13 mouse cellular contexts compared by ENCODE assay signal in the genomic region with DNA sequence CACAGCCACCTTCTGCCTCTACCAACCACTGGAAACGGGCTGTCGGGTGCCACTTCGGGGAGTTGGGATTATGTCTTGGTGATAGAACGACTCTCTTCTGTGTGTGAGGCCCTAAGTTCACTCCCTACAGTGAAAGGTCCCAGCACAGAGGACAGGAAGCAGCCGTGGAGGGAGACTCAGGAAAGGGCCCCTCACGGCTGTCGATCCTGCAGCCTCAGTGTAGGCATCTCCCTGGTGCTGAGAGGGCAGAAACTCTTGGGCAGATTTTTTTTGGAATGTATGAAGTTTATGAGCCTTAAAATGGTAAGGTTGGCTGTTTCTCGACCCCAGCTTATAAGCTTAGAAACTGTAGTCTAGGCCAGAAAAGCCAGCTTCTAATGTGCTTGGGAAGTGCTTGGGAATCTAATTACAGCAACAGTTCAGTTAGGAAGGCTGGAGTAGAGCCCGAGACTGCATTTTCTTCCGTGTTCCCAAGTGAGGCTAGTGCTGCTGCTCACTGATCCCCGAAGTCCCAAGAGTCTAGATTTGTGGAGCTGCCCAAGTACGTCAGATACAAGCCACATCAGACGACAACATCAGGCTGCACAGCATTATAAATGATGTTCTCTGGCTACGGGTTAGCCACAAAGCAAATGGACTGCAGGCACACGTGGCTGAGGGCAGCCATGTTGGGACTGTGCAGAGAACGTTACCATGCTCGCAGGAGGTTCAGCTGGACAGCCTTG.
A peak's percentile ranks its signal among the peaks of the same experiment; 100 is the strongest.
DNase-seq lines count a peak whose midpoint lies in the region; ATAC-seq and TF ChIP-seq lines count a peak whose summit lies in the region.
"Had no signal": no experiment of that assay in that cellular context is flagged by ENCODE, and none has a peak within 500 bp of the region (broad histone marks: within the 10 kb centered on the region; RNA-seq: fewer than 3 reads in every experiment).

No protein-coding gene starts in this region.

- no peaks in the 10 kb centered on the region for H3K27me3 ChIP-seq in heart, adult 2 months (ENCODE audit: control insufficient read depth, insufficient read depth, low read length)
- H3K27me3 ChIP-seq in heart, embryonic 13.5 days (replicated peaks): no peaks in the 10 kb centered on the region
- H3K27me3 ChIP-seq: intestine, embryonic 15.5 days; midbrain, embryonic 15.5 days had no signal

- WGBS in heart, adult 2 months: 61% methylated on average over 17 of the region's 17 CpGs
- WGBS in heart, embryonic 13.5 days: 57% methylated on average over 17 of the region's 17 CpGs

- H3K4me2 ChIP-seq in heart, embryonic 13.5 days: no peak overlapping the region
- H3K4me2 ChIP-seq: intestine, embryonic 15.5 days; midbrain, embryonic 15.5 days had no signal

- ATAC-seq in heart, embryonic 13.5 days (ENCODE audit: extremely low read depth, insufficient number of reproducible peaks, low FRiP score, low TSS enrichment): no peak
- ATAC-seq: intestine, embryonic 15.5 days; midbrain, embryonic 15.5 days had no signal

- H3K4me3 ChIP-seq in heart, adult 2 months: no peak overlapping the region
- H3K4me3 ChIP-seq in heart, embryonic 13.5 days: no peak overlapping the region
- H3K4me3 ChIP-seq: intestine, embryonic 15.5 days; midbrain, embryonic 15.5 days had no signal

- no peak for TF ChIP-seq POLR2A in heart, adult 2 months (IDR thresholded peaks at IDR 0.05; ENCODE audit: insufficient read depth, low read depth, low read length)

- H3K9me3 ChIP-seq in heart, embryonic 13.5 days: no peaks in the 10 kb centered on the region
- H3K9me3 ChIP-seq: intestine, embryonic 15.5 days; midbrain, embryonic 15.5 days had no signal

- peak in 1 of 2 experiments; percentile 21 for DNase-seq in heart, adult 2 months
- DNase-seq in heart, postnatal 36 days: no peak
- peak; percentile 13 for DNase-seq in adipocyte (ENCODE audit: low spot score)
- DNase-seq in kidney, postnatal 14 days: peak; percentile 45
- DNase-seq in left cerebral cortex, adult 8-10 months (ENCODE audit: low spot score in 2 of 2): no peak
- no peak for DNase-seq in left cerebral cortex, postnatal 25 days (ENCODE audit: low spot score in 2 of 2)
- DNase-seq in thymus, postnatal 4 days: no peak
- DNase-seq: adrenal gland, postnatal 10 days; left cerebral cortex, postnatal 4 days; thymus, adult 18-20 months had no signal

- intact Hi-C loops in heart, adult 2 months (cut with DNase I): loop anchor here (5.0 kb wide), 1 partner anchor 34 kb away; no protein-coding TSS in a partner anchor
- intact Hi-C loops in heart, postnatal 36 days (cut with DNase I): no loop called here
- intact Hi-C loops in left cerebral cortex, postnatal 25 days (cut with DNase I): no loop called here

- no peaks in the 10 kb centered on the region for H3K36me3 ChIP-seq in heart, adult 2 months (ENCODE audit: control insufficient read depth, insufficient read depth, low read length)
- H3K36me3 ChIP-seq in heart, embryonic 13.5 days: no peaks in the 10 kb centered on the region
- H3K36me3 ChIP-seq: intestine, embryonic 15.5 days; midbrain, embryonic 15.5 days had no signal

- peaks cover 7% of the 10 kb centered on the region for H3K4me1 ChIP-seq in heart, adult 2 months (ENCODE audit: control insufficient read depth, insufficient read depth, low read length)
- peaks cover 51% of the 10 kb centered on the region for H3K4me1 ChIP-seq in heart, embryonic 13.5 days

- TF ChIP-seq EP300 in heart, adult 2 months (IDR thresholded peaks at IDR 0.05; ENCODE audit: insufficient read depth, low read depth, low read length): no peak

- peak overlapping the region; percentile 45 for H3K27ac ChIP-seq in heart, adult 2 months
- peak overlapping the region; percentile 91 for H3K27ac ChIP-seq in heart, embryonic 13.5 days (replicated peaks)
- H3K27ac ChIP-seq: intestine, embryonic 15.5 days; midbrain, embryonic 15.5 days had no signal

- H3K79me2 ChIP-seq in heart, adult 2 months (replicated peaks; ENCODE audit: control insufficient read depth, insufficient read depth, low read length): no peaks in the 10 kb centered on the region

- no peak for TF ChIP-seq CTCF in heart, adult 2 months (IDR thresholded peaks at IDR 0.05)

- no peak overlapping the region for H3K9ac ChIP-seq in heart, adult 2 months (ENCODE audit: low read depth, low read length)
- H3K9ac ChIP-seq in heart, embryonic 13.5 days: 0 out of 2 replicates have a peak overlapping the region, but pooled peaks have one; percentile 8
- H3K9ac ChIP-seq: intestine, embryonic 15.5 days; midbrain, embryonic 15.5 days had no signal

Comparison
In these comparisons a context has a peak if more than half of its experiments do, and no peak if none do; other contexts are left out.
1. DNase-seq: peak in adipocyte (single experiment) and kidney, postnatal 14 days (single experiment); none in heart, postnatal 36 days (0 of 2), left cerebral cortex, adult 8-10 months (0 of 2), left cerebral cortex, postnatal 25 days (0 of 2) and thymus, postnatal 4 days (single experiment).